Mouse (Mus musculus): Measurements from ENCODE around the gene Parva.

- TF ChIP-seq POLR2A (IDR thresholded peaks at IDR 0.05; ENCODE audit: low read depth, low read length) (no peak), CTCF (conservative IDR thresholded peaks at IDR 0.05; ENCODE audit: insufficient read depth, insufficient read length, low read depth, low read length) (no peak)
Measured at GRCm38 (mm10) chr7:112444985-112445367, 17.7 kb downstream of the Parva start.
